In genomic region chr13:119233869-119234268, GRCm38 (mm10) we compare ENCODE assay signal across 24 mouse cellular contexts.
A peak's percentile ranks its signal among the peaks of the same experiment; 100 is the strongest.
DNase-seq lines count a peak whose midpoint lies in the region; ATAC-seq and TF ChIP-seq lines count a peak whose summit lies in the region.
"Had no signal": no experiment of that assay in that cellular context is flagged by ENCODE, and none has a peak within 500 bp of the region (broad histone marks: within the 10 kb centered on the region; RNA-seq: fewer than 3 reads in every experiment).

No protein-coding gene starts in this region.

- no peak overlapping the region for H3K4me3 ChIP-seq in liver, embryonic 12.5 days
- H3K4me3 ChIP-seq in liver, postnatal 0 days (ENCODE audit: low read depth, low read length): no peak overlapping the region
- no peak overlapping the region for H3K4me3 ChIP-seq in midbrain, embryonic 15.5 days
- no peak overlapping the region for H3K4me3 ChIP-seq in midbrain, postnatal 0 days (ENCODE audit: low read depth, low read length)
- no peak overlapping the region for H3K4me3 ChIP-seq in liver, embryonic 16.5 days (ENCODE audit: low read depth, low read length)
- H3K4me3 ChIP-seq: forebrain, embryonic 10.5 days; gastrocnemius, adult 2 months; heart, embryonic 12.5 days; heart, embryonic 15.5 days; hindbrain, embryonic 10.5 days; hindbrain, embryonic 13.5 days had no signal

- H3K4me1 ChIP-seq in liver, embryonic 12.5 days: peaks cover 32% of the 10 kb centered on the region
- peaks cover 4% of the 10 kb centered on the region; the same call in 1 of the 2 replicates for H3K4me1 ChIP-seq in liver, postnatal 0 days (ENCODE audit: insufficient read depth)
- no peaks in the 10 kb centered on the region for H3K4me1 ChIP-seq in midbrain, embryonic 15.5 days
- H3K4me1 ChIP-seq in midbrain, postnatal 0 days (ENCODE audit: insufficient read depth, low read length): no peaks in the 10 kb centered on the region
- peaks cover 20% of the 10 kb centered on the region for H3K4me1 ChIP-seq in liver, embryonic 16.5 days (ENCODE audit: control insufficient read depth, low read depth, low read length)
- H3K4me1 ChIP-seq: forebrain, embryonic 10.5 days; hindbrain, embryonic 10.5 days; hindbrain, embryonic 13.5 days had no signal

- H3K9me3 ChIP-seq in liver, embryonic 12.5 days (replicated peaks): no peaks in the 10 kb centered on the region
- H3K9me3 ChIP-seq in liver, postnatal 0 days (ENCODE audit: low read length): no peaks in the 10 kb centered on the region
- H3K9me3 ChIP-seq in midbrain, embryonic 15.5 days: no peaks in the 10 kb centered on the region
- no peaks in the 10 kb centered on the region for H3K9me3 ChIP-seq in midbrain, postnatal 0 days (ENCODE audit: low read length)
- H3K9me3 ChIP-seq in liver, embryonic 16.5 days (replicated peaks; ENCODE audit: control insufficient read depth, low read length): no peaks in the 10 kb centered on the region
- H3K9me3 ChIP-seq: forebrain, embryonic 10.5 days; heart, embryonic 12.5 days; heart, embryonic 15.5 days; hindbrain, embryonic 10.5 days; hindbrain, embryonic 13.5 days had no signal

- no peak for ATAC-seq in liver, embryonic 12.5 days
- ATAC-seq in liver, postnatal 0 days: no peak
- ATAC-seq in midbrain, embryonic 15.5 days (replicated peaks): peak; percentile 71; the same call in 1 of the 2 replicates
- ATAC-seq in midbrain, postnatal 0 days (ENCODE audit: low FRiP score): no peak
- ATAC-seq in liver, embryonic 16.5 days (ENCODE audit: low read depth): no peak
- ATAC-seq: CD4-positive, CD25-positive, alpha-beta regulatory T cell, adult 4 months; forebrain, embryonic 14.5 days; hindbrain, embryonic 16.5 days had no signal

- TF ChIP-seq CTCF in liver, postnatal 0 days (IDR thresholded peaks at IDR 0.05; ENCODE audit: low read depth): no peak
- no peak for TF ChIP-seq CTCF in midbrain, postnatal 0 days (IDR thresholded peaks at IDR 0.05)

- 65% methylated on average over 3 of the region's 3 CpGs for WGBS in liver, embryonic 12.5 days (ENCODE audit: insufficient replicate concordance)
- WGBS in liver, postnatal 0 days (ENCODE audit: insufficient replicate concordance): 67% methylated on average over 3 of the region's 3 CpGs
- 83% methylated on average over 3 of the region's 3 CpGs for WGBS in midbrain, embryonic 15.5 days
- 84% methylated on average over 3 of the region's 3 CpGs for WGBS in midbrain, postnatal 0 days
- 61% methylated on average over 3 of the region's 3 CpGs for WGBS in liver, embryonic 16.5 days (ENCODE audit: insufficient replicate concordance)

- no peak for DNase-seq in liver, postnatal 0 days
- no peak for DNase-seq in midbrain, postnatal 0 days (ENCODE audit: low spot score)
- DNase-seq in heart, adult 9 months (ENCODE audit: low spot score in 2 of 2): no peak
- DNase-seq: adrenal gland, adult 2 months; adrenal gland, postnatal 14 days; cerebellum, adult 18-20 months; cerebellum, adult 9-10 months; cerebellum, postnatal 14 days; gastrocnemius, adult 2 months; gastrocnemius, postnatal 14 days; heart, adult 11 months; heart, postnatal 10 days; heart, postnatal 36 days had no signal

- peak overlapping the region; percentile 92 for H3K27ac ChIP-seq in liver, embryonic 12.5 days
- no peak overlapping the region for H3K27ac ChIP-seq in liver, postnatal 0 days (ENCODE audit: low read depth)
- H3K27ac ChIP-seq in midbrain, embryonic 15.5 days: no peak overlapping the region
- no peak overlapping the region for H3K27ac ChIP-seq in midbrain, postnatal 0 days (ENCODE audit: low read depth, low read length)
- H3K27ac ChIP-seq in liver, embryonic 16.5 days (ENCODE audit: low read length): peak overlapping the region; percentile 88; the same call in 1 of the 2 replicates
- H3K27ac ChIP-seq: forebrain, embryonic 10.5 days; gastrocnemius, adult 2 months; heart, embryonic 15.5 days; hindbrain, embryonic 10.5 days; hindbrain, embryonic 13.5 days had no signal

- H3K4me2 ChIP-seq in liver, embryonic 12.5 days: no peak overlapping the region
- no peak overlapping the region for H3K4me2 ChIP-seq in liver, postnatal 0 days (ENCODE audit: low read depth, low read length)
- no peak overlapping the region for H3K4me2 ChIP-seq in midbrain, embryonic 15.5 days
- no peak overlapping the region for H3K4me2 ChIP-seq in midbrain, postnatal 0 days (ENCODE audit: low read depth, low read length, poor library complexity, severe bottlenecking)
- H3K4me2 ChIP-seq in liver, embryonic 16.5 days (ENCODE audit: low read depth, low read length): no peak overlapping the region
- H3K4me2 ChIP-seq: heart, embryonic 12.5 days; heart, embryonic 15.5 days; hindbrain, embryonic 13.5 days had no signal

- H3K9ac ChIP-seq in liver, embryonic 12.5 days: no peak overlapping the region
- no peak overlapping the region for H3K9ac ChIP-seq in liver, postnatal 0 days (replicated peaks)
- H3K9ac ChIP-seq in midbrain, embryonic 15.5 days: no peak overlapping the region
- no peak overlapping the region for H3K9ac ChIP-seq in midbrain, postnatal 0 days (replicated peaks; ENCODE audit: low read length, poor library complexity, severe bottlenecking)
- H3K9ac ChIP-seq in liver, embryonic 16.5 days (ENCODE audit: low read depth, low read length): no peak overlapping the region
- H3K9ac ChIP-seq: heart, embryonic 12.5 days; heart, embryonic 15.5 days; hindbrain, embryonic 13.5 days had no signal

- TF ChIP-seq EP300 in liver, postnatal 0 days (IDR thresholded peaks at IDR 0.05; ENCODE audit: low read depth): no peak

- no peaks in the 10 kb centered on the region for H3K27me3 ChIP-seq in liver, embryonic 12.5 days (replicated peaks)
- no peaks in the 10 kb centered on the region for H3K27me3 ChIP-seq in liver, postnatal 0 days (ENCODE audit: insufficient read depth, low read length)
- no peaks in the 10 kb centered on the region for H3K27me3 ChIP-seq in midbrain, embryonic 15.5 days (replicated peaks)
- H3K27me3 ChIP-seq in midbrain, postnatal 0 days (ENCODE audit: insufficient read depth, low read length): no peaks in the 10 kb centered on the region
- H3K27me3 ChIP-seq in liver, embryonic 16.5 days (ENCODE audit: control insufficient read depth, insufficient read depth, low read depth, low read length): no peaks in the 10 kb centered on the region
- H3K27me3 ChIP-seq: heart, embryonic 15.5 days; hindbrain, embryonic 13.5 days had no signal

- no peaks in the 10 kb centered on the region for H3K36me3 ChIP-seq in liver, embryonic 12.5 days
- H3K36me3 ChIP-seq in liver, postnatal 0 days (replicated peaks; ENCODE audit: insufficient read depth, low read length): no peaks in the 10 kb centered on the region
- no peaks in the 10 kb centered on the region for H3K36me3 ChIP-seq in midbrain, embryonic 15.5 days (replicated peaks)
- H3K36me3 ChIP-seq in midbrain, postnatal 0 days (ENCODE audit: insufficient read depth, low read length): no peaks in the 10 kb centered on the region
- H3K36me3 ChIP-seq in liver, embryonic 16.5 days (ENCODE audit: control insufficient read depth, insufficient read depth): no peaks in the 10 kb centered on the region
- H3K36me3 ChIP-seq: forebrain, embryonic 10.5 days; heart, embryonic 12.5 days; heart, embryonic 15.5 days; hindbrain, embryonic 10.5 days; hindbrain, embryonic 13.5 days had no signal

Comparison
In these comparisons a context has a peak if more than half of its experiments do, and no peak if none do; other contexts are left out.
1. H3K27ac ChIP-seq: peak in liver, embryonic 12.5 days (single experiment) and liver, embryonic 16.5 days (single experiment); none in liver, postnatal 0 days (single experiment), midbrain, embryonic 15.5 days (single experiment) and midbrain, postnatal 0 days (single experiment).